Mouse (Mus musculus): ENCODE data around the gene D5Ertd579e.

- TF ChIP-seq CTCF (IDR thresholded peaks at IDR 0.05; ENCODE audit: extremely low read depth, insufficient read depth, insufficient read length, insufficient replicate concordance) (no peak), POLR2A (IDR thresholded peaks at IDR 0.05; ENCODE audit: low read depth, low read length) (no peak)
Measured at GRCm38 (mm10) chr5:36575227-36575626, 120.6 kb downstream of the D5Ertd579e start.
